34 mouse cellular contexts compared by ENCODE assay signal in the genomic region with DNA sequence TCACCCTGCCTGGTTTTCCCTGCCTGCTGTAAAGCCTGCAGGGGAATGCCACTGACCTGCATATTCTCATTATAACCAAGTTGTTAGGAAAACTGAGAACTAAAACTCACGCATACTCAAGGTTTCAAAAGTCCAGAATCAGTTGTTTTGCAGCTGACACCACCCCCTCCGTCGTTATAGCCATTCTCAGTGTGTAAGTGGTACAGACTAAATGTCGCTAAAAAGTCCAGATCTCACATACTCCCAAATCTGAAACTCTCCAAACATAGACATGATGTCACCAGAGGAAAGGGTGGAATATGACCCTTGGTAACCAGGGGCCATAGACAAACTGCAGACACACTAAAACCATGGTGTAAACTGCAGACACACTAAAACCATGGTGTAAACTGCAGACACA.
"Had no signal": no experiment of that assay in that cellular context is flagged by ENCODE, and none has a peak within 500 bp of the region (broad histone marks: within the 10 kb centered on the region; RNA-seq: fewer than 3 reads in every experiment).

No protein-coding gene starts in this region.

- DNase-seq: heart, postnatal 10 days; heart, postnatal 14 days; heart, postnatal 36 days; heart, postnatal 4 days; kidney, adult 11 months; kidney, adult 18-20 months; kidney, adult 2 months; kidney, adult 9 months; kidney, postnatal 10 days; kidney, postnatal 14 days; kidney, postnatal 25 days; kidney, postnatal 36 days; kidney, postnatal 4 days; layer of hippocampus, adult 9-11 months; layer of hippocampus, postnatal 36 days had no signal

- H3K9ac ChIP-seq: heart, embryonic 12.5 days; heart, embryonic 13.5 days; heart, embryonic 15.5 days; hindbrain, embryonic 12.5 days; hindbrain, embryonic 13.5 days; hindbrain, embryonic 14.5 days; hindbrain, embryonic 15.5 days; intestine, embryonic 15.5 days; kidney, embryonic 15.5 days had no signal

- H3K27me3 ChIP-seq: heart, embryonic 12.5 days; heart, embryonic 13.5 days; heart, embryonic 15.5 days; hindbrain, embryonic 12.5 days; hindbrain, embryonic 13.5 days; hindbrain, embryonic 15.5 days; intestine, embryonic 15.5 days; kidney, embryonic 15.5 days had no signal

- H3K4me2 ChIP-seq: heart, embryonic 11.5 days; heart, embryonic 12.5 days; heart, embryonic 13.5 days; heart, embryonic 15.5 days; hindbrain, embryonic 12.5 days; hindbrain, embryonic 13.5 days; hindbrain, embryonic 14.5 days; hindbrain, embryonic 15.5 days; intestine, embryonic 15.5 days; kidney, embryonic 15.5 days had no signal

- H3K9me3 ChIP-seq: heart, embryonic 10.5 days; heart, embryonic 12.5 days; heart, embryonic 13.5 days; heart, embryonic 15.5 days; hindbrain, embryonic 10.5 days; hindbrain, embryonic 12.5 days; hindbrain, embryonic 13.5 days; hindbrain, embryonic 15.5 days; intestine, embryonic 15.5 days; kidney, embryonic 15.5 days had no signal

- H3K36me3 ChIP-seq: heart, embryonic 10.5 days; heart, embryonic 12.5 days; heart, embryonic 13.5 days; heart, embryonic 15.5 days; hindbrain, embryonic 10.5 days; hindbrain, embryonic 12.5 days; hindbrain, embryonic 13.5 days; hindbrain, embryonic 15.5 days; intestine, embryonic 15.5 days; kidney, embryonic 15.5 days had no signal

- H3K27ac ChIP-seq: heart, embryonic 10.5 days; heart, embryonic 13.5 days; heart, embryonic 15.5 days; hindbrain, embryonic 10.5 days; hindbrain, embryonic 12.5 days; hindbrain, embryonic 13.5 days; hindbrain, embryonic 14.5 days; hindbrain, embryonic 15.5 days; hindbrain, postnatal 0 days; intestine, embryonic 15.5 days; kidney, embryonic 15.5 days; kidney, postnatal 0 days; layer of hippocampus, adult 2 months had no signal

- ATAC-seq: hindbrain, embryonic 16.5 days; hindbrain, postnatal 0 days; inflammation-experienced regulatory T-cells, adult 6 months; intestine, embryonic 15.5 days; intestine, embryonic 16.5 days; intestine, postnatal 0 days had no signal

- H3K4me3 ChIP-seq: heart, embryonic 10.5 days; heart, embryonic 12.5 days; heart, embryonic 13.5 days; heart, embryonic 15.5 days; hindbrain, embryonic 10.5 days; hindbrain, embryonic 12.5 days; hindbrain, embryonic 13.5 days; hindbrain, embryonic 15.5 days; intestine, embryonic 15.5 days; kidney, embryonic 15.5 days; layer of hippocampus, adult 2 months had no signal

- H3K4me1 ChIP-seq: heart, embryonic 10.5 days; heart, embryonic 12.5 days; heart, embryonic 13.5 days; heart, embryonic 15.5 days; hindbrain, embryonic 12.5 days; hindbrain, embryonic 13.5 days; hindbrain, embryonic 15.5 days; intestine, embryonic 15.5 days; kidney, embryonic 15.5 days had no signal
